Mouse (Mus musculus) cerebellum, adult 9-11 months (tissue): ENCODE data around the gene Cpa5.

Source experiments
- DNase-seq: peaks from one replicate; pipeline ENCODE4 v3.0.0; 2022

Cpa5 gene

GRCm38 (mm10) chr6:30649651-30650296 is 39.0 kb downstream of the Cpa5 start:
- DNase-seq, result no peak

- no peak for DNase-seq
Measured at GRCm38 (mm10) chr6:30652425-30653188, 41.8 kb downstream of the Cpa5 start.

- DNase-seq, result no peak
Measured at GRCm38 (mm10) chr6:30653518-30653917, 42.7 kb downstream of the Cpa5 start.

GRCm38 (mm10) chr6:30654402-30654859 is 43.6 kb downstream of the Cpa5 start:
- no peak for DNase-seq

- DNase-seq, result no peak
Measured at GRCm38 (mm10) chr6:30654932-30655331, 44.1 kb downstream of the Cpa5 start.

- DNase-seq, result no peak
Measured at GRCm38 (mm10) chr6:30657279-30657678, 46.5 kb downstream of the Cpa5 start.

- no peak for DNase-seq
Measured at GRCm38 (mm10) chr6:30658619-30659018, 47.8 kb downstream of the Cpa5 start.

- DNase-seq, result no peak
Measured at GRCm38 (mm10) chr6:30664776-30665175, 54.0 kb downstream of the Cpa5 start.

GRCm38 (mm10) chr6:30665296-30665695 is 54.5 kb downstream of the Cpa5 start:
- DNase-seq, result no peak

- no peak for DNase-seq
Measured at GRCm38 (mm10) chr6:30666043-30666442, 55.2 kb downstream of the Cpa5 start.

GRCm38 (mm10) chr6:30667585-30667984 is 56.8 kb downstream of the Cpa5 start:
- no peak for DNase-seq

GRCm38 (mm10) chr6:30671696-30672095 is 60.9 kb downstream of the Cpa5 start:
- DNase-seq, result no peak

GRCm38 (mm10) chr6:30673764-30674561 is 63.2 kb downstream of the Cpa5 start:
- DNase-seq, result no peak

- no peak for DNase-seq
Measured at GRCm38 (mm10) chr6:30674714-30675280, 64.0 kb downstream of the Cpa5 start.

- DNase-seq, result no peak
Measured at GRCm38 (mm10) chr6:30675281-30675771, 64.5 kb downstream of the Cpa5 start.

- no peak for DNase-seq
Measured at GRCm38 (mm10) chr6:30676506-30676905, 65.7 kb downstream of the Cpa5 start.

- DNase-seq, result no peak
Measured at GRCm38 (mm10) chr6:30677591-30677990, 66.8 kb downstream of the Cpa5 start.

- peak; percentile 18 for DNase-seq
Measured at GRCm38 (mm10) chr6:30678482-30678881, 67.7 kb downstream of the Cpa5 start.

GRCm38 (mm10) chr6:30679567-30679966 is 68.8 kb downstream of the Cpa5 start:
- DNase-seq, result no peak

- DNase-seq, result no peak
Measured at GRCm38 (mm10) chr6:30680442-30680841, 69.6 kb downstream of the Cpa5 start.
